Mouse (Mus musculus) midbrain, embryonic 12.5 days (tissue): ENCODE measurements around the gene Gid4. TPM values are rescaled to one million over a fixed set of nuclear protein-coding genes. Genes with fewer than 3 reads are reported as not detected.

Source experiments
- ATAC-seq: fragments of 200-750 bp; cut with Nextera tagmentation; 2 replicates; pipeline ENCODE4 v1.8.0; 2017; ENCODE audit warnings: low read depth, moderate TSS enrichment, moderate library complexity; ENCODE audit not compliant: low FRiP score
- H3K27ac ChIP-seq: fragments of 300-500 bp; sonication (generic); replicated peaks from 2 replicates; pipeline ENCODE4 v1.5.1; 2016; ENCODE audit warnings: mild to moderate bottlenecking
- H3K27me3 ChIP-seq: fragments of 300-500 bp; sonication (generic); 2 replicates; pipeline ENCODE4 v1.6.1; 2016; ENCODE audit warnings: mild to moderate bottlenecking
- H3K36me3 ChIP-seq: fragments of 300-500 bp; sonication (generic); 2 replicates; pipeline ENCODE4 v1.6.1; 2016
- H3K4me1 ChIP-seq: fragments of 300-500 bp; sonication (generic); 2 replicates; pipeline ENCODE4 v1.6.1; 2016
- H3K4me2 ChIP-seq: fragments of 300-500 bp; sonication (generic); replicated peaks from 2 replicates; pipeline ENCODE4 v1.6.1; 2016; ENCODE audit warnings: mild to moderate bottlenecking, moderate library complexity
- H3K4me3 ChIP-seq: fragments of 300-500 bp; sonication (generic); 2 replicates; pipeline ENCODE4 v1.5.1; 2016; ENCODE audit warnings: mild to moderate bottlenecking
- H3K9ac ChIP-seq: fragments of 300-500 bp; sonication (generic); replicated peaks from 2 replicates; pipeline ENCODE4 v1.6.1; 2016; ENCODE audit warnings: mild to moderate bottlenecking, moderate library complexity
- H3K9me3 ChIP-seq: fragments of 300-500 bp; sonication (generic); 2 replicates; pipeline ENCODE4 v1.6.1; 2016; ENCODE audit warnings: mild to moderate bottlenecking
- WGBS: fragments of 180-500 bp; shearing (Covaris S2); methylation state at CpG from one replicate; pipeline ENCODE4 v1.1.7; 2016; 5-methylcytosine and 5-hydroxymethylcytosine counted together
- polyA plus RNA-seq: library from polyadenylated mRNA; unstranded; fragments of >200 nt; fragmentation: Nextera tagmentation; extraction: Ambion mirVana; gene quantifications from 2 replicates; pipeline ENCODE4 v1.2.1, GENCODE M21; 2016

Gene Gid4
- polyA plus RNA-seq, 1 experiment from 2014 or later, result 32.4 TPM

GRCm38 (mm10) chr11:60474534-60474933, 57.6 kb downstream of the Gid4 start:
- no peak overlapping the region for H3K4me3 ChIP-seq
- H3K27me3 ChIP-seq, result no peaks in the 10 kb centered on the region
- 78% methylated on average over 5 of the region's 5 CpGs for WGBS
- no peak overlapping the region for H3K4me2 ChIP-seq
- H3K9me3 ChIP-seq, result no peaks in the 10 kb centered on the region
- no peaks in the 10 kb centered on the region for H3K4me1 ChIP-seq
- H3K27ac ChIP-seq, result no peak overlapping the region
- H3K9ac ChIP-seq, result no peak overlapping the region
- H3K36me3 ChIP-seq, result peaks cover 8% of the 10 kb centered on the region; the same call in 1 of the 2 replicates
- no peak for ATAC-seq

GRCm38 (mm10) chr11:60475668-60476362, 58.9 kb downstream of the Gid4 start:
- Histone ChIP-seq H3K36me3 (no peaks in the 10 kb centered on the region), H3K27me3 (no peaks in the 10 kb centered on the region), H3K4me3 (no peak overlapping the region), H3K4me2 (no peak overlapping the region), H3K4me1 (no peaks in the 10 kb centered on the region), H3K9ac (no peak overlapping the region), H3K9me3 (no peaks in the 10 kb centered on the region), H3K27ac (no peak overlapping the region)
- ATAC-seq, result no peak
- WGBS, result 81% methylated on average over 5 of the region's 5 CpGs

GRCm38 (mm10) chr11:60478121-60478520, 61.2 kb downstream of the Gid4 start:
- Histone ChIP-seq H3K27me3 (no peaks in the 10 kb centered on the region), H3K9me3 (no peaks in the 10 kb centered on the region), H3K4me2 (no peak overlapping the region), H3K36me3 (no peaks in the 10 kb centered on the region), H3K4me3 (no peak overlapping the region), H3K4me1 (no peaks in the 10 kb centered on the region), H3K27ac (no peak overlapping the region), H3K9ac (no peak overlapping the region)
- WGBS, result 39% methylated on average over 17 of the region's 17 CpGs
- no peak for ATAC-seq

GRCm38 (mm10) chr11:60486267-60486666, 69.3 kb downstream of the Gid4 start:
- Histone ChIP-seq H3K9me3 (no peaks in the 10 kb centered on the region), H3K9ac (no peak overlapping the region), H3K36me3 (no peaks in the 10 kb centered on the region), H3K27me3 (no peaks in the 10 kb centered on the region), H3K4me3 (no peak overlapping the region), H3K4me1 (no peaks in the 10 kb centered on the region), H3K27ac (no peak overlapping the region), H3K4me2 (no peak overlapping the region)
- ATAC-seq, result no peak
- 77% methylated on average over 3 of the region's 3 CpGs for WGBS

GRCm38 (mm10) chr11:60492726-60493125, 75.8 kb downstream of the Gid4 start:
- no peaks in the 10 kb centered on the region for H3K9me3 ChIP-seq

GRCm38 (mm10) chr11:60495692-60496091, 78.7 kb downstream of the Gid4 start:
- 72% methylated on average over 2 of the region's 2 CpGs for WGBS
- H3K4me3 ChIP-seq, result no peak overlapping the region
- no peaks in the 10 kb centered on the region for H3K4me1 ChIP-seq
- ATAC-seq, result no peak
- H3K9ac ChIP-seq, result no peak overlapping the region
- no peaks in the 10 kb centered on the region for H3K36me3 ChIP-seq
- H3K27ac ChIP-seq, result no peak overlapping the region
- no peaks in the 10 kb centered on the region for H3K9me3 ChIP-seq
- no peaks in the 10 kb centered on the region; the same call in 1 of the 2 replicates for H3K27me3 ChIP-seq
- no peak overlapping the region for H3K4me2 ChIP-seq

More at GRCm38 (mm10) chr11:60492726-60493125, 75.8 kb downstream of the Gid4 start:
- no peaks in the 10 kb centered on the region; the same call in 1 of the 2 replicates for H3K27me3 ChIP-seq
- no peak for ATAC-seq
- no peak overlapping the region for H3K27ac ChIP-seq
- H3K4me3 ChIP-seq, result no peak overlapping the region
- 84% methylated on average over 5 of the region's 5 CpGs for WGBS
- no peak overlapping the region for H3K9ac ChIP-seq
- H3K4me1 ChIP-seq, result no peaks in the 10 kb centered on the region
- no peak overlapping the region for H3K4me2 ChIP-seq
- H3K36me3 ChIP-seq, result no peaks in the 10 kb centered on the region

Other genes starting within 250 kb of the Gid4 start
- 46.8 and 56.8 TPM in 2 replicates for gene Srebf1, start 194.6 kb upstream of the Gid4 start, polyA plus RNA-seq
- 33.3 and 37.3 TPM in 2 replicates for gene Tom1l2, start 64.2 kb upstream of the Gid4 start, polyA plus RNA-seq
- 2.5 and 2.7 TPM in 2 replicates for gene Drc3, start 63.8 kb upstream of the Gid4 start, polyA plus RNA-seq
- 33.9 and 36.8 TPM in 2 replicates for gene Atpaf2, start 1.3 kb downstream of the Gid4 start, polyA plus RNA-seq
- 94.6 and 103 TPM in 2 replicates for gene Drg2, start 37.4 kb downstream of the Gid4 start, polyA plus RNA-seq
- 0.03 and 0.11 TPM in 2 replicates for gene Myo15, start 52.2 kb downstream of the Gid4 start, polyA plus RNA-seq
- gene Alkbh5, start 119.2 kb downstream of the Gid4 start, polyA plus RNA-seq, result 33.8 and 40.1 TPM in 2 replicates